Mouse (Mus musculus): Measurements from ENCODE around the gene Dnm3. TPM values are rescaled to one million over a fixed set of nuclear protein-coding genes. Genes with fewer than 3 reads are reported as not detected.

Gene Dnm3
- total RNA-seq, 4 experiments from 2014 or later, result 107 to 116 (median 111) TPM

- DNase-seq (ENCODE audit: low spot score in 2 of 2), result no peak
These were observed 397.8 kb downstream of the Dnm3 start for GRCm38 (mm10) chr1:162079989-162080388.

GRCm38 (mm10) chr1:162077454-162077853 lies 400.4 kb downstream of the Dnm3 start:
- DNase-seq (ENCODE audit: low spot score in 2 of 2), result peak in 1 of 2 experiments; percentile 39

GRCm38 (mm10) chr1:162076581-162077001 lies 401.2 kb downstream of the Dnm3 start:
- DNase-seq (ENCODE audit: low spot score in 2 of 2), result no peak

GRCm38 (mm10) chr1:162075831-162076230 lies 402.0 kb downstream of the Dnm3 start:
- no peak for DNase-seq (ENCODE audit: low spot score in 2 of 2)

- DNase-seq (ENCODE audit: low spot score in 2 of 2), result no peak
These were observed 402.4 kb downstream of the Dnm3 start for GRCm38 (mm10) chr1:162075416-162075815.

- no peak for DNase-seq (ENCODE audit: low spot score in 2 of 2)
These were observed 403.0 kb downstream of the Dnm3 start for GRCm38 (mm10) chr1:162074626-162075410.

GRCm38 (mm10) chr1:162072917-162073578 lies 404.8 kb downstream of the Dnm3 start:
- DNase-seq (ENCODE audit: low spot score in 2 of 2), result no peak

GRCm38 (mm10) chr1:162053608-162054007 lies 424.2 kb downstream of the Dnm3 start:
- DNase-seq (ENCODE audit: low spot score in 2 of 2), result no peak

GRCm38 (mm10) chr1:162053186-162053585 lies 424.6 kb downstream of the Dnm3 start:
- DNase-seq (ENCODE audit: low spot score in 2 of 2), result no peak

- DNase-seq (ENCODE audit: low spot score in 2 of 2), result no peak
These were observed 425.1 kb downstream of the Dnm3 start for GRCm38 (mm10) chr1:162052755-162053154.

- DNase-seq (ENCODE audit: low spot score in 2 of 2), result no peak
These were observed 425.7 kb downstream of the Dnm3 start for GRCm38 (mm10) chr1:162052138-162052537.

- no peak for DNase-seq (ENCODE audit: low spot score in 2 of 2)
These were observed 426.1 kb downstream of the Dnm3 start for GRCm38 (mm10) chr1:162051710-162052109.

GRCm38 (mm10) chr1:162047673-162048072 lies 430.2 kb downstream of the Dnm3 start:
- DNase-seq (ENCODE audit: low spot score in 2 of 2), result no peak

- no peak for DNase-seq (ENCODE audit: low spot score in 2 of 2)
These were observed 433.8 kb downstream of the Dnm3 start for GRCm38 (mm10) chr1:162043788-162044717.

GRCm38 (mm10) chr1:162043216-162043615 lies 434.6 kb downstream of the Dnm3 start:
- DNase-seq (ENCODE audit: low spot score in 2 of 2), result no peak

- DNase-seq (ENCODE audit: low spot score in 2 of 2), result no peak
These were observed 435.4 kb downstream of the Dnm3 start for GRCm38 (mm10) chr1:162042384-162042783.

- no peak for DNase-seq (ENCODE audit: low spot score in 2 of 2)
These were observed 437.2 kb downstream of the Dnm3 start for GRCm38 (mm10) chr1:162040490-162041274.

GRCm38 (mm10) chr1:162039808-162040207 lies 438.0 kb downstream of the Dnm3 start:
- DNase-seq (ENCODE audit: low spot score in 2 of 2), result no peak

- DNase-seq (ENCODE audit: low spot score in 2 of 2), result no peak
These were observed 438.7 kb downstream of the Dnm3 start for GRCm38 (mm10) chr1:162039011-162039595.

- no peak for DNase-seq (ENCODE audit: low spot score in 2 of 2)
These were observed 439.4 kb downstream of the Dnm3 start for GRCm38 (mm10) chr1:162038431-162038830.

Data from left cerebral cortex, adult 8-10 months (tissue).